21 mouse cellular contexts compared by ENCODE assay signal in the genomic region with DNA sequence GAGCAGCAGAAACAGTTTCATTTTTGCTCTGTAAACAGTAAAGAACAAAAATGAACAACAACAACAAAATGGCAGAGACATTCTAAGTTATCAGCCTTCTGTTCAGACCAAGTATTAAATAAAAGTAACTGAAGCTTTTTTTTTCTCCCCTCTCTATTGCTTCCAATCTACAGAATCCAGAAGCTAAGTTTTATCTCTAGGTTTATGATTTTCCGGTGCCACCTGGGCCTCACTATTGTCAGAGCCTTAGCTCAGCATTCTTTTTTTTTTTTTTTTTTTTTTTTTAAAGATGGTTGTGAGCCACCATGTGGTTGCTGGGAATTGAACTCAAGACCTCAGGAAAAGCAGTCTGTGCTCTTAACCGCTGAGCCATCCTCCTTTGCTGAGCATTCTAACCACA. TPM values are rescaled to one million over a fixed set of nuclear protein-coding genes. Genes with fewer than 3 reads are reported as not detected.
"Had no signal": no experiment of that assay in that cellular context is flagged by ENCODE, and none has a peak within 500 bp of the region (broad histone marks: within the 10 kb centered on the region; RNA-seq: fewer than 3 reads in every experiment).

No protein-coding gene starts in this region.

- H3K9me3 ChIP-seq: lung, embryonic 15.5 days; midbrain, embryonic 13.5 days; neural tube, embryonic 13.5 days had no signal

- H3K9ac ChIP-seq: lung, embryonic 15.5 days; midbrain, embryonic 13.5 days; neural tube, embryonic 13.5 days had no signal

- H3K27me3 ChIP-seq: lung, embryonic 15.5 days; midbrain, embryonic 13.5 days; neural tube, embryonic 13.5 days had no signal

- H3K4me2 ChIP-seq: lung, embryonic 15.5 days; midbrain, embryonic 13.5 days; neural tube, embryonic 13.5 days had no signal

- H3K4me1 ChIP-seq: neural tube, embryonic 13.5 days had no signal

- ATAC-seq: intestine, postnatal 0 days; midbrain, embryonic 13.5 days; midbrain, embryonic 16.5 days had no signal

- DNase-seq: kidney, adult 2 months; kidney, postnatal 25 days; layer of hippocampus, adult 9-11 months; lung, adult 18-20 months; lung, postnatal 10 days; lung, postnatal 36 days; retina, postnatal 1 day; right cerebral cortex, postnatal 25 days; spleen, adult 18-20 months; thymus, postnatal 25 days had no signal

- H3K4me3 ChIP-seq: layer of hippocampus, adult 2 months; left cerebral cortex, adult 2 months; lung, embryonic 15.5 days; midbrain, embryonic 13.5 days; myocyte; neural tube, embryonic 13.5 days had no signal

- H3K36me3 ChIP-seq: lung, embryonic 15.5 days; midbrain, embryonic 13.5 days; neural tube, embryonic 13.5 days had no signal

- H3K27ac ChIP-seq: kidney, postnatal 0 days; layer of hippocampus, adult 2 months; left cerebral cortex, adult 2 months; lung, embryonic 15.5 days; midbrain, embryonic 13.5 days; neural tube, embryonic 13.5 days; stomach, postnatal 0 days had no signal

RNA-seq across cellular contexts. Expression of a gene that starts 39.7 kb away (rescaled TPM):
- total RNA-seq: monocyte, adult 5-6 weeks had no signal
